Mouse (Mus musculus) right cerebral cortex, adult 2 months (tissue): ENCODE measurements around the gene Ran.
A peak's percentile ranks its signal among the peaks of the same experiment; 100 is the strongest.

ENCODE experiments used
- DNase-seq, 2 experiments: peaks; one replicate each; pipeline ENCODE4 v3.0.0; 2021 to 2022; ENCODE audit warnings: low spot score in 2 of 2

The Ran gene

DNA sequence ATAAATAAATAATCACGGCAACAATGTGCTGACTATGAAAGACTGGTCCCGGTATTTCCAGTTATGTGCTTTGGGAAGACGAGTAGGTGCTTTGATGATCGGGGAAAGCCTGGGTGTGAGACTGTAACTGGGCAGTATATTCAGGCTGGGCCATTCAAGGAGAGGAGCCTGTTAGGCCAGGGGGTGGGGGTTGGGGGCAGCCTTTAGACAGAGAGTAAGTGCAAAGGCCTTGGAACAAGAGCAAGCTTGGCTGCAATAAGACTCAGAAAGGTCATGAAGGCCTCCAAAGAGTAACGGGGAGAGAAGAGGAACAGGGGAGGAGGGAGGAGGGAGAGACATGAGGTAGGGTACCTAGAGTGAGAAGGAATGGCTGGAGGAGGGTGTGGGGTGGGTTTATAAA, 4.3 kb upstream of the Ran start:
- DNase-seq, result no peak

DNA sequence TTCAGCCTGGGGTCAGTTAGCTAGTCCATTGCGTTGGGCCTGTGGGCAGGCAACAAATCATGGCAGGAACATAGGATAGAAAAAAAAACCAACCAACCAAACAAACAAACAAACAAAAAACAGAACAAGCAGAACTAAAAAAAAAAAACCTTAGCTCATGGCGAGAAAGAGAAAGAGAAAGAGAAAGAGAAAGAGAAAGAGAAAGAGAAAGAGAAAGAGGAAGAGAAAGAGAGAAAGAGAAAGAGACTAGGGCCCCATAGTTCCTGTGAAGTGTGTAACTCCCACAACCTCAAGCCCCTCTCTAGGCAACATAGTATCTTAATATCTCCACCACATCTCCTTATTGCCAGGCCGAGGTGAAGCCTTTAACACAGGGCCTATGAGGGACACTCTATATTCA, 3.5 kb upstream of the Ran start:
- DNase-seq, result no peak

DNA sequence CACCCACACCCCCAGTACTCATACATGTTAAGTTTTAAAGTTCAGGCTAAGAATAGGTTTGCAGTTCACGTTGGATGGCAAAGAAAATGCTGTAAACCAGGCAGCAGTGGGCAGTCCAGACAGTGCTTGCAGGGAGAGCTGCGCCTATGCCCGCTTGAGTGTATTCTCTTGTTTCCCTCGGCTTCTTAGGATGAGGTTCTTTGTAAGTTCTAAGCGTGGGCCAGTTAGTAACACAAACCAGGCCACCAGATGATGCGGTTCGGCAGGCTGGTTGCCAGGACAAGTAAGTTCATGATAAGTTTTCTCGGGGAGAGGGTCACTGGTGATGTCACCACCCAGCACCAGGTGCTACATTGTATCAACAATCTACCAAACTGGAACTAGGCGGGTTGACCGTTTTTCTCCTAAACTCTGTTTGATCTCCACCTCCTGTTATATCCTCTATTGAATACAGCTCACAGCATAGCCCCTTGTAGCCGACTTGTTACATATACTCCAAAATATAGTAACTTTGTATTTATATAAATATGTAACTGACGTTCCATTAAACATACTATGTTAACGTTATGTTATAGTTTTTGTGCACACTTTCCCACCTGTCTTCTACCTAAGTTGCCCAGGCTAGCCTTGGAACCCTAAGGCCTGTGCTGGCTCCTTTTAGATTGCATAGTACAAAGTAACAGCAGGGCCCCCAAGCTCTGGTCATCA, 933 bp upstream of the Ran start:
- DNase-seq, result no peak

DNA sequence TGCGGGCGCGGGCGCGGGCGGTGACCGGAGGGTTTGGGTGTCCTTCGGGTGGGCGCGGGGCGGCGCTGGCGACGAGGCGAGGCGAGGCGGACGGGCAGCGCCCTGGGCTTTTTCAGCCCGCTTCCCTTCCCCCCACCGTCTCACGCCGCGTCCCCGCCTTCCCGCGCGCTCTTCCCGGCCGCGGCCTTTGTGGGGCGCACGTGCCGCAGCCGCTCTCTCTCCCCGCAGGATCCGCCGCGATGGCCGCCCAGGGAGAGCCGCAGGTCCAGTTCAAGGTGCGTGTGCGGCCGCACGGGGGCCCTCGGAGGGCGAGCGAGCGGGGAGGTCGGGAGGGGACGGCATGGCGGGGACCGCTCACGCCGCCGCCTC, 415 bp downstream of the Ran start:
- DNase-seq, result no peak

DNA sequence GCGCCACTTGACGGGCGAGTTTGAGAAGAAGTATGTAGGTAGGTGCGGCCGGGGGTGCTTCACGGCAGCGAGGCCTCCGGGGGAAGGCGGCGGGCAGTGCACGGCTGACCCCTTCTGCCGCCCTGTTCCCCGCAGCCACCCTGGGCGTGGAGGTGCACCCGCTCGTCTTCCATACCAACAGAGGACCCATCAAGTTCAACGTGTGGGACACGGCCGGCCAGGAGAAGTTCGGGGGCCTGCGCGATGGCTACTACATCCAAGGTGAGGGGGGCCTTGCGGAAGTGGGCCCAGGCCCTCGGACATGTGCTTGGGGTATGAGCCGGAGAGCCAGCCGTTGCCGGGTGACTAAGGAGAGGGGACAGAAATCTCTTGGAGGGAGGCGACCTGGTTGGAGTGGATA, 862 bp downstream of the Ran start:
- DNase-seq, result no peak

DNA sequence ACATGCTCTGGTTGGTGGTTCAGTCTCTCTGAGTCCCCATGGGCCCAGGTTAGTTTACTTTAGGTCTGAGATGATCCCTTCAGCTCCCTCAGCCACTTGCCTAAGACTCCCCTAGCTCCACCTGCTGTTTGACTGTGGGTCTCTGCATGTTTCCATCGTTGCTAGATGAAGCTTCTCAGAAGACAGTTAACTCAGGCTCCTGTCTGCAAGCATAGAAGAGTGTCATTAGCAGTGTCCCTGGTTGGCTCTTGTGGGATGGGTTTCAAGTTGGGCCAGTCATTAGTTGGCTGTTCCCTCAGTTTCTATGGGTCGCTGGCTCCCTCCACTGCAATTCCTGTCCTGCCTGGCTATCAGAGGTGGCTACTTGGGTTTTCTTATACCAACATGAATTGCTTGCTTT, 5.2 kb downstream of the Ran start:
- DNase-seq, result no peak

DNA sequence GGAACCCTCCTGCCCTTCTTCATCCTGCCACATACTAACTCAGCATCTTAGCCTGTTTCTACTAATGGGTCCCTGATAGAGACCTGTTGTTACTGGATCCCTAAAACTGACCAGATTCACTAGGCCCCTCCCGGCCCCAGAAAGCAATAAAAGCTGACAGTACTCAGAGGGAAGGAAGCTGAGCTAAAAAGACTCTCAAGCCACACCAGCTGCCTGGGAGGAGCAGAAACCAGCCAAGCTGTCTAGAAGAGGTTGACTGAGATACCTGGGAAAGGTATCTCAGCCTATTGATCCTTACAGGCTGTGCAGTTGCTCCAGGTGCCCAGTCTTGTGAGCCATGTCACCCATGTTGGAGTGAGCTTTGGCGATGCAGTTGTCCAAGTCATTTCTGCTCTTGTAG, 5.9 kb downstream of the Ran start:
- no peak for DNase-seq

DNA sequence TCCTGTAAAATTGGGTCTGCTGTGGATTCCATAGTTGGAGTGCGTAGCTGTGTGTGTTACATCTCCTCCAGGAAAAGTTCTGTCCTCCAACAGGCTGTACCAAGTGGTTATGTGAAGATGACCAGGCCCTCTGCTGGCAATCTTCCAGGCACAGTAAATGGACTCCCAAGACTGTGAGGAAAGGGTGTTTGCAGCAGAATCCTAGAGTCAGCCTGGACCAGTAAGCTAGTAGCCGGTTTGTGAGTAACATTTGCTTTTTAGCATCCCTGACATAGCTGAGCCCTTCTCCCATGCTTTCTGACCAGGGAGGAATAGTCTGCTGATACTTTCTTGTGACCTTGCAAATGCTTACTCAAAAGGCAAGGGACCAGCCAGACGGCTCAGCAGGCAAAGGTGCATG, 6.3 kb downstream of the Ran start:
- DNase-seq, result no peak

DNA sequence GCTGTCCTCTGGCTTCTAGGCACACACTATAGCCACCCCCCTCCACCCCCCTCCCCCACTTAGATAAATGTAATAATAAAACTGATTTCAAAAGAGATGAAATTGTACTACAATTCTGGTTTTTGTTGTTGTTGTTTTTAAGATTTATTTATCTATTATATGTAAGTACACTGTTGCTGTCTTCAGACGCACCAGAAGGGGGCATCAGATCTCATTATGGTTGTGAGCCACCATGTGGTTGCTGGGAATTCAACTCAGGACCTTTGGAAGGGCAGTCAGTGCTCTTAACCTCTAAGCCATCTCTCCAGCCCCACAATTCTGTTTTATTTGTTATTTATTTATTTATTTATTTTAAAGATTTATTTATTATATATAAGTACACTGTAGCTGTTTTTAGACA, 6.8 kb downstream of the Ran start:
- no peak for DNase-seq

DNA sequence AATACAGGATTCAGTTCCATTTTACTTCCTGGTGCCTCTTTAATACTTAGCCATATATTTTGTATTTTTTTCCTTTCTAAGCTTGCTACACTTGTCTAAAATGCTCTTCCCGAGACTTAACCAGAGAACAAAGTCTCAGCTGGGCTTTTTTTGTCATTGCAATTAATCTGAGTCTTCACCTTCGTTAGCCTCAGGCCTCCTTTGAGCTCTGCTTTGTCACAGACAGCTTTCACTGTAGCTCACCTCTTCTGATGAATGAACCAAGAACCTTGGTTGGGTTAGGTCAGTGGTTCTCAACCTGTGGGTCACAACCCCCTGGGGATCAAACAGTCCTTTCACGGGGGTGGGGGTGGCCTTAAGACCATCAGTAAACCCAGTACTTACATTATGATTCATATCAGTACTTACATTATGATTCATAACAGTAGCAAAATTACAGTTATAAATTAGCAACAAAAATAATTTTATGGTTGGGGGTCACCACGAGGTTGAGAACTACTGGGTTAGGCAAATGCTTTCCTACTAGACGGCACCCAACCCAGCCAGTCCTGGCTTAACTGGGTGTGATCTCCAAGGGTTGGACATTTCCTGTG, 9.4 kb downstream of the Ran start:
- DNase-seq, result no peak

DNA sequence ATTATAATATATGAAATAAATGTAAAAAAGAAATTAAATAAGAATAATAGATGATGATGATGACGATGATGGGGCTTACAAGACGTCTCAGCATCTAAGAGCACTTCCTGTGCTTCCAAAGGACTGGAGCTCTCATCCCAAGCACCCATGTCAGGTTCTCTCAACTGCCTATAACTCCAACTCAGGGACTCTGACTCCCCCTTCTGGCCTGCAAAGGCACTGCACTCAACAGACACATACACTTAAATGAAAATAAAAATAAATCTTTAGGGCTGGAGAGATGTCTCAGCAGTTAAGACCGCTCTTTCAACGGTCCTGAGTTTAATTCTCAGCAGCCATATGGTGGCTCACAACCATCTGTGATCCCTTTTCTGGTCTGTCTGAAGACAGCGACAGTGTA, 16.8 kb downstream of the Ran start:
- no peak for DNase-seq

DNA sequence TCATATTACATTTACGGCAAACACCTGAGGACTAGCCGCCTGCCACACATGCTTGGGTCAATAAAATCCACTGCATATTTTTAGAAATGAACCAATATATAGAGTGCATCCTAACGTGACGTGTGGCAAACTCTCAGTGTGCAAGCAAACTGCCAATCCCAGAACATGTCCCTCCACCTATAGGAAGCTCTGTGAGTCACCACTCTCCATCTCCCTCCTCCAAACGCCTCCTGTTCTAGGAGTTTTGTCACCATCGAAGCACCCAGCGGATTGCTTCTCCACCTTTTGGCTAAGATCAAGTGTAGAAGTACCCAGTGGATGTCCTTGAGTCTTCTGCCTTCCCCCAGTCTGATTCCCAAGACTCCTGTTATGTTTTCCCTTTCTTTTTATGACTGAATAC, 17.9 kb downstream of the Ran start:
- no peak for DNase-seq

DNA sequence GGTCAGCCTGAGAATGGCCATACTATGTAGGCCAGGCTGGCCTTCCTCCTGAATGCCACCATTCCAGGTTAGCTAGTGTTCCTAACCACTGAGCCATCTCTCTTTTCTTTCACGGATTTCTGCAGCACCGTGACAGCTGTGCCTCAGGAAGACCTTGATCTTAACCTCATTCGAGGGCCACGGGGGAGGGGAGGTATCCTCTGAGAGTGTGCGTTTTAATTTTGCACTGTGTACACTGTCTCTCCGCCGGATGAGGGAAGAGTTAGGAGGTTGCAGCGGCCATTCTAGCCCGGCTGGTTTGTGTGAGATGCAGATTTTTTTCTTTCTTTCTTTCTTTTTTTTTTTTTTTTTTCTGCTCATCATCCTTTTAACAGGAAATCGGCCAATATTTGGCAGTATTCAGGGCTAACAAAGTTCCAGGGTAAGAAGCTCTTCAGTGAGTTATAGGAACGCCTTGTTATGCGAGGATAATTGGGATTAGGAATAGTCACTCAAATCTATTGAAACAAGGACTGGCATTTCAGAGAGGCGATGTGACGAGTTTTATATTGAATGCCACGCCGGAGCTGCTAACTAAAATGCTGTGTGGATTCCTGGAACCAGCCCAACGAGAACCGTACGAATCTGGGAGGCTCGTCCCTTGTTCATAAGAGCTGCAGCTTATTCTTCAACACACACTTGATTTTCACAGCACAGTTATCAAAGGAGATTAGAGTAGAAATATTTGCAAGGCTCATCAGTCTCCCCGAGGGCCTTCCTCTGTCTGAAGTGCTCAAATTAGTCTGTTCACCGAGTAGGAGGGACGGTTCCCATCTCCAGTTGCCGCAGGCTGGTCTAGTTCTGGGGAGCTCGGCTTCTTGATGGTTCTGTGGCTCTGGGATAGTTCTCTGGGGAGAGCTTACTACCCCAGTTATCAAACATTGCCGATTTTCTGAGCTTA, 26.0 kb downstream of the Ran start:
- peak in 1 of 2 experiments; percentile 53 for DNase-seq

DNA sequence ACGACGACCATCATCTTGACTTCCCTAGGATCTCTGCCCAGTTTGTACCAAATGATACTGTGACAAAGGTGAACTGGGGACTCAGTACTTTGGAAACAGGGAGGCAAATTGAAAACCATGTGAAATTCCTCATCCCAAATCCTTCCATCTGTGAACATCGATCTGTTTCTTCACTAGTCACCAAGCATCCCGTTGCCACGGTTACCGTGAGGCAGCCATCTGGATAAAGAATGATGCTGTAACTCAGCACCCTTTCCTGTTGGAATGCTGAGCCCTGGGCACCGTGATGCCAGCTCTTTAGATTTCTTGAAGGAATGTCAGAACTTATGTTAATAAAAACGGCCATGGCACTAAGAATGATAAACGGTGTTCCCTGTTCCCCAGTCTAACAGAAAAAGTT, 29.5 kb downstream of the Ran start:
- peak; percentile 73 to 84 for DNase-seq

DNA sequence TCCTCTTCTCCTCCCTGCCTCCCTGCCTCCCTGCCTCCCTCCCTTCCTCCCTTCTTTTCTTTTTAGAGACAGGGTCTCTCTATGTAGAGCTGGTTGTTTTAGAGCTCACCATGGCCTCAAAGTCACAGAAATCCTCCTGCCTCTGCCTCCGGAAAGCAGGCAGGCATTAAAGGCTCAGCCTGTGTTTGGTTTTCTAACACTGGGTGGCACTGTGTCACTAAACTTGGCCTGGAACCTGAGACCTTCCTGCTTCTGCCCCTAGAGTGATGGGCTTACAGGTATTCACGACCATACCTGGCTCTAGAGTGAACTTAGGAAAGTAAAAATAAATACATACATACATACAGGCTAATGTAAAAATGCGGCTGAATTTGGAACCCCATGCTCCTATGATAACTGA, 32.0 kb downstream of the Ran start:
- no peak for DNase-seq

DNA sequence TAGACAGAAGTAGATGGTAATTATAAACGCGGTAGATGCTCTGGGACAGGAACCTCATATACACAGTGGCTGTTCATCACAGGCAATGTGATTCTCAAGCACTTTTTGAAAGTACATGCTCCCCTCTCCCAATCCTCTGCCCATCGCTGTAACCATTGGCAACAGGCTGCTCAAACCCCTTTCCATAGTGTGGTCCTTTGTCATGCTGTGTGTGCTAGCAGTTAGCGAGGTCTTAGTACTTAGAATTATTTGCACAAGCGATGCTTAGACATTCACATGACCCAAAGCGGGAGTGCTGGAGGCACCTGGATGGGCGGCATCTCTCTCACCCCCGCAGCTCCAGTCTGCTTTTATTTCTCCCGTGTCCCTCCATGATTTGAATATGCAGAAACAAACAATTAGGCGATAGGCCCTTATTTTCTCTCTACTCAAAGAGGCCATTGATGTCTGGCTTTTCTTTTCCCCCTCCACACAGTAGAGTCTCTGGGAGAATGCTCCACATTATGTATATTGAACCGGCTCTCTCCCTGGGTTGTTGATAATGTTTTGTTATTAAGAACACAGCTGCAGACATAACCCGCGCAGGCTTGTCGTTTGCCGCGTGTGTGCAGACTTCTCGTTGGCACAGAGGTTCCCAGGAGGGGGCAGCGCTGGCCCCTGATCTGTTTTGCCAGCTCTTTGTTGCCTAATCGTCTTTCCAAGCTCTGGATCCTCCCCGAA, 32.9 kb downstream of the Ran start:
- no peak for DNase-seq

DNA sequence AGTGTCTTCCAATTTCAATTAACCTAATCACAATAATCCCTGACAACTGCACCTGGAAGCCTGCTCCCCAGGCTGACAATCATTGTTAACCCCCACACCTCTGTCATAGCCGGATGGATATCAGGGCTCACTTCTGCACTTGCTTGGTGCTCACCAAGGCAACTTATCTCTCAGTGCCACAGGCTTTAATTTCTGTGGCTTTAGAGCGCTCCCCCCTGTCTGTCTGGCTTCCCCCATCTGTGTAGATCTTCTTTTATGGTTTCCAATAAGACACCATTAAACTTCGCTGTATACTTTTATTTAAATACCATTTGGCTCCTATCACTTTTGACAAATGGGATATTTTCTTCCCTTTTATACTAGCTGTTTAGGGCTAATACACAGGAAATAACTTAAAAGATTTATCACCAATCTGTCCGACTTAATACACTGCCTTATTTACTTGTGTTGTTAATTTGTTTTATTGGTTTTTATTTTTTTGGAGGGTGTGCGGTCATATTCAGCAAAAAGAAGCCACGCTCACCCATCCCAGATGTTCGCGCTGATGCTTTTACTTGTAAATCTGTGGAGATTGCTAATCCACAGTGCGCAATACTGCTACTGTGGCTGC, 34.9 kb downstream of the Ran start:
- DNase-seq, result no peak

DNA sequence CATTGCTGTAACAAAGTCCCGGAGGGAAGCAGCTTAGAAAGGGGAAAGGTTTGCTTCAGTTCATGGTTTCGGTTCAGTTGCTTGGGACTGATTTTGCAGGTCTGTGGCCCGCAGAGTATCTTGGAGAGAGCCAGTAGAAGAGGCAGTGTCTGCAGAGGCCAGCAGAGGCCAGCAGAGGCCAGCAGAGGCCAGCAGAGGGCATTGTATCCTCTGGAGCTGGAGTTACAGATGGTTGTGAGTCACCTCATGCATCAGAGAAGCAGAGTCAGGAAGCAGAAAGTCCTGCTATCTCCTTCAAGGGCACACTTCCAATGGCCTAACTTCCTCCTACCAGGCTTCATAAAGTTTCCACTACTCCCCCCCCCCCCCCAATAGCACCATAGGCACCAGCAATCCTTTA, 39.2 kb downstream of the Ran start:
- no peak for DNase-seq

DNA sequence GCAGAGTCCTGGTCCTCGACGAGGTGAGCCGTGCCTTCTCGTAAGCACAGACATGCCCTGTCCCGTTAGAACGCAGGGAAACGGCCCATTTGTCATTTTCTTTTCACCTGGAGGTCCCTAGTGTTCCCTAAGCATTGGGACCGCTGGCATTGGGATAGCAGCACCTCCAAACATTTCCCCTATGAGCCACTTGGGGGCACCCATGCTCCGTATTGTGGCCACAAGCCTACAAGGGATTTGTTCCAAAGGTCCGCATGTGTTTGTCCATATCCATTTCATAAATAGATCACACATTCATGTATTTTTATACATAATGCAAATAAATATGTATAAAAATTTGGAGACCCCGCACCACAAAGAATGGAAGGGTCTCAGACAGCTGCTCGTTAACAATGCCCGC, 41.7 kb downstream of the Ran start:
- peak; percentile 84 to 86 for DNase-seq

DNA sequence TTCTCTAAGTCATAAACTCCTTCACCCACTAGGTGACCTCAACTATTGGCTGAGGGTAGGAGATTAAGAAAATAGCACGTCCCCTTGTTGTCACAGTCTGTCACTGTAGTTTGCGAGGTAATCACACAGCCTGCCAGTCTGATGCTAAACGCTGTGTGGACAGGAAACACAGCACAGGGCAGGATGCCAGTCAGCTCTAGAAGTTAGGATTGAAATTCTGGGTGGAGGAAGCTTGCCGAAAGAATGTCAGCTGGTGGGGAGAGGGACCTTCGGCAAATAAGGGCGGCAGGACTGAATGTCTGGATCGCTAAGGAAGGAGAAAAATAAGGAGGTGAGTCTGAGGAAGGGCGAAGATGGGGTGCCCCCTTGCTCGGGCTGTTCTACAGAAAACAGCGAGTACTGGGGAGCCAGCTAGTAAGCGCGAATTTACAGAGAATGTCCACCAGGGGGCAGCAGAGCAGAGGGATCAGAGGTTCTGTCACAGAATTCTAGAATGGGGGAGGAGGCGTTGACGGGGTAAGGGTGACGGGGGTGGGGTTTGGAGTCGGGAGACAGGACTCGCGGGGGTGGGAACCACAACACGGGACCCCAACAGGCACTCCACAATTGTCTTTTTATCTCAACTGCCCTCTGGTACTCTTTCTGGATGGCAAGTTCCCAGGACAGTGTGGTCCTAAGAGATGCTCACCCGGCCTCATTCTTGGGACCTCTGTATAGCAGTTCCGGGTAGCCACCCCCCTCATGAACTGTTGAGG, 43.3 kb downstream of the Ran start:
- DNase-seq, result peak; percentile 82 to 93

DNA sequence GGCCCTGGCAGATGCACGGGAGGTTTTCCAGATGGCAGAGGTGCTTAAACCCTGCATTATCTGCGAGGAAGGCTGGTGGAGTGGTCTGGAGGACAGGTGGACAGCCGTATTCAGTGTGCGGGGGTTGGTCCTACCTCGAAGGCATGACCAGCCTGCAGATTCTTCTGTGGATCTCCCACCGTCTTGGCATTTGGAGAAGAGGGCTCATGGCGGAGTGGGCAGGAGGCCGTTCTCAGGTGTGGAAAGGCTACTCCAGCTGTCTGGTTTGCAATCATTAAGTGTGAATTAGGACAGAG, 43.9 kb downstream of the Ran start:
- no peak for DNase-seq
